Mouse (Mus musculus): Measurements from ENCODE around the gene 2810004N23Rik.

GRCm38 (mm10) chr8:124903198-124903597, 40.3 kb upstream of the 2810004N23Rik start:
- TF ChIP-seq POLR2A (IDR thresholded peaks at IDR 0.05; ENCODE audit: low read depth, low read length) (no peak), CTCF (IDR thresholded peaks at IDR 0.05; ENCODE audit: extremely low read depth, insufficient read length, insufficient replicate concordance, low read depth, low read length) (no peak)

Measured in small intestine, adult 2 months (tissue).